Mouse (Mus musculus) lung, adult 2 months (tissue): Measurements from ENCODE around the gene Il17c.

Experiments
- CTCF ChIP-seq: fragments of 200-500 bp; IDR thresholded peaks from 2 replicates; pipeline ENCODE4 v1.5.1; 2011; ENCODE audit warnings: mild to moderate bottlenecking, low read length, control low read depth; ENCODE audit not compliant: insufficient read depth
- POLR2A ChIP-seq: fragments of 200-500 bp; IDR thresholded peaks from 2 replicates; pipeline ENCODE4 v1.6.1; 2011; ENCODE audit warnings: low read depth, mild to moderate bottlenecking, control low read depth, low read length, borderline replicate concordance; ENCODE audit errors: extremely low read depth

DNA sequence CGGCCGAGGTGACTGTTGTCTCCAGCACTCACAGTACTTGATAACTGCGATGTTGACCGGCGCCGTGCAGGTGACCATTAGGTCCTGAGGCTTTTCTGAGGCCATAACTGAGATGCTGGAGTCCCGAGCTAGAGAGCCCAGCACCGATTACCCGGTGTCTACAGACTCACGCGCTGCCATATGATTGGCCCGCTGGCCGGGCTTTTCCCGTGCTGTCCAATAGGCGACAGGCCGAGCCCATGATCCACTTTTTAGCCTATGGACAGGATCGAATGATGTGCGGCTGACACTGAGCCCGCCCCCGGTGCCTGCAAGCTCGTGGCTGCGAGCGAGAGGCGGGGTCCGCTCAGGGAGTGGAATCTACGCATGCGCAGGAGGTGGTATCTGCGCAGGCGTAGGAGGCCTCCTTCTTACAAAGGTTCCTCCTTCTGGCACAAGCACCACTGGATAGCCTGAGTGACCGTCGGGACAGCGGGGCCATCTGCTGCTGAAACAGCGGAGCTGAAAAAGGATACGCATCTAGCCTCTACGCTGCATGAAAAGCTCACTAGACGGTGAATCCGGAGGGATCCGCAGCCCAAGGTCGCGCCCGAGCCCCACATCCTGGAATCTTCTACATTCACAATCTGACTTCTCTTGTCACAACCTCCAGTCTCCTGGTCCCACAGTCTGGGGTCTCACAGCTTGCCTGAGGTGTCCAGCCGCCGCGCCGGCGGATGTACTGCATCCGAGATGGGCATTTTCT lies 21.6 kb downstream of the Il17c start, which contains the start of gene Mvd:
- TF ChIP-seq CTCF = peak; percentile 44
- TF ChIP-seq POLR2A = peak; percentile 96; the same call in 1 of the 2 replicates
